Mouse (Mus musculus) midbrain, embryonic 14.5 days (tissue): ENCODE data around the gene C2cd4c. TPM values are rescaled to one million over a fixed set of nuclear protein-coding genes. Genes with fewer than 3 reads are reported as not detected.

Experiments
- ATAC-seq: fragments of 200-750 bp; cut with Nextera tagmentation; 2 replicates; pipeline ENCODE4 v1.8.0; 2017; ENCODE audit warnings: moderate number of reproducible peaks, moderate library complexity; ENCODE audit not compliant: low FRiP score, low TSS enrichment
- DNase-seq: peaks from one replicate; pipeline ENCODE4 v3.0.0-alpha.2; 2015
- H3K27ac ChIP-seq: fragments of 300-500 bp; sonication (generic); replicated peaks from 2 replicates; pipeline ENCODE4 v1.5.1; 2014; ENCODE audit warnings: mild to moderate bottlenecking, low read depth, low read length, moderate library complexity
- H3K27me3 ChIP-seq: fragments of 300-500 bp; sonication (generic); 2 replicates; pipeline ENCODE4 v1.6.1; 2014; ENCODE audit warnings: low read length, control low read depth, mixed read lengths; ENCODE audit not compliant: control insufficient read depth, insufficient read depth
- H3K36me3 ChIP-seq: fragments of 300-500 bp; sonication (generic); 2 replicates; pipeline ENCODE4 v1.6.1; 2014; ENCODE audit warnings: low read length, control low read depth; ENCODE audit not compliant: control insufficient read depth, insufficient read depth
- H3K4me1 ChIP-seq: fragments of 300-500 bp; sonication (generic); 2 replicates; pipeline ENCODE4 v1.6.1; 2014; ENCODE audit warnings: mild to moderate bottlenecking, antibody characterized with exemption, low read length, control low read depth; ENCODE audit not compliant: control insufficient read depth, insufficient read depth
- H3K4me2 ChIP-seq: fragments of 300-500 bp; sonication (generic); 2 replicates; pipeline ENCODE4 v1.6.1; 2014; ENCODE audit warnings: mild to moderate bottlenecking, low read length, moderate library complexity
- H3K4me3 ChIP-seq: fragments of 300-500 bp; sonication (generic); replicated peaks from 2 replicates; pipeline ENCODE4 v1.5.1; 2014; ENCODE audit warnings: low read depth, low read length
- H3K9ac ChIP-seq: fragments of 300-500 bp; sonication (generic); replicated peaks from 2 replicates; pipeline ENCODE4 v1.6.1; 2014; ENCODE audit warnings: mild to moderate bottlenecking, low read length, moderate library complexity
- H3K9me3 ChIP-seq: fragments of 300-500 bp; sonication (generic); 2 replicates; pipeline ENCODE4 v1.6.1; 2016; ENCODE audit warnings: low read length, control low read depth, mixed read lengths; ENCODE audit not compliant: control insufficient read depth
- WGBS: fragments of 180-500 bp; shearing (Covaris S2); extraction: QIAGEN DNeasy Blood & Tissue Kit; methylation state at CpG from one replicate; pipeline ENCODE4 v1.1.7; 2014; 5-methylcytosine and 5-hydroxymethylcytosine counted together
- polyA plus RNA-seq: library from polyadenylated mRNA; unstranded; fragments of >200 nt; fragmentation: Nextera tagmentation; extraction: Ambion mirVana; gene quantifications from 2 replicates; pipeline ENCODE4 v1.2.1, GENCODE M21; 2014

The C2cd4c gene
- polyA plus RNA-seq = 0.84 and 1.4 TPM in 2 replicates

- peak within 1 kb of the TSS; percentile 56 for H3K4me3 ChIP-seq
- H3K9me3 ChIP-seq = no peaks in the 10 kb centered on the region
- H3K27ac ChIP-seq = 0 out of 2 replicates have a peak within 1 kb of the TSS, but pooled peaks have one; percentile 26
- H3K4me1 ChIP-seq = peaks cover 23% of the 10 kb centered on the region
- under 1% methylated on average over 60 of the region's 60 CpGs for WGBS
- no peaks in the 10 kb centered on the region for H3K36me3 ChIP-seq
- H3K9ac ChIP-seq = peak within 1 kb of the TSS; percentile 61
- peak; percentile 90 for DNase-seq
- ATAC-seq = peak; percentile 86
- H3K27me3 ChIP-seq = peaks cover 20% of the 10 kb centered on the region
- H3K4me2 ChIP-seq = peak within 1 kb of the TSS; percentile 94
Measured at GRCm38 (mm10) chr10:79613578-79614304, at the start of gene C2cd4c. C2cd4c (minus strand) TSS chr10:79614025.

DNA sequence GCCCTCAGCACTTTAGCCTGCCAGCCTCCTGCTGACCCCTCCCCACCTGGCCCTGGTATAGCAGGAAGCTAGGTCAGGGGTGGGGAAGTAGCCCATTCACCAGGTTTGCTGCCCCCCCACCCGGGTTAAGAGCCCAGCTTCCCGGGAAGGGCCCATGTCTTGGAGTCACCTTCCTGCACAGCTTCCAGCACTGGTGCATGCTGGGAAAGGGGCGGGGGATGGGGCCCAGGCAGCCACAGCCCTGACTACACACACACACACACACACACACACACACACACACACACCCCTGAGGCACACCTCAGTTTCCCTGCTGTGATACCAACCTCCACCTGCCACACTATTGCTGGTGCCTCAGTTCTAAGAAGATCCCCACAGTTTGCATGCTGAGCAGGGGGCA, 48.0 kb upstream of the C2cd4c start:
- WGBS = 53% methylated on average over 3 of the region's 3 CpGs
- ATAC-seq = no peak
- no peaks in the 10 kb centered on the region for H3K27me3 ChIP-seq

DNA sequence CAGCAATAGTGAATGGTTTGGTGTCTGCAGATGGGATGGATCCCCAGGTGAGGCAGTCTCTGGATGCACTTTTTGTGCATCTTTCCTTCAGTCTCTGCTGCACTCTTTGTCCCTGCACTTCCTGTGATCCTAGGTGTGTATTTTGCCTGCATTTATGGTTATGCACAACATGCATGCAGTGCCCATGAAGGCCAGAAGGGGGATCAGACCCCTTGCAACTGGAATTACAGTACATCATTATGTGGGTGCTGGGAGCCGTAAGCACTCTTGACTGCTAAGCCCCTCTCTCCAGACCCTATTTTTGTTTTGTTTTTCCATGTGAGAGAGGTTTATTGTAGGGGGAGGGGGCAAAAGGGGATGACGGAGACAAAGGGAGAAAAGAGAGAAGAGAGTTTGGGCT, 46.5 kb upstream of the C2cd4c start:
- Histone ChIP-seq H3K9ac (no peak overlapping the region), H3K4me1 (peaks cover 9% of the 10 kb centered on the region), H3K36me3 (no peaks in the 10 kb centered on the region), H3K27me3 (no peaks in the 10 kb centered on the region), H3K9me3 (no peaks in the 10 kb centered on the region), H3K4me3 (no peak overlapping the region), H3K4me2 (no peak overlapping the region), H3K27ac (no peak overlapping the region)
- ATAC-seq (no peak), DNase-seq (no peak)
- 76% methylated on average over 2 of the region's 2 CpGs for WGBS

More for the DNA sequence above, 48.0 kb upstream of the C2cd4c start:
- Histone ChIP-seq H3K36me3 (no peaks in the 10 kb centered on the region), H3K4me1 (no peaks in the 10 kb centered on the region), H3K4me3 (no peak overlapping the region), H3K9ac (no peak overlapping the region), H3K4me2 (no peak overlapping the region), H3K27ac (no peak overlapping the region), H3K9me3 (no peaks in the 10 kb centered on the region)
- no peak for DNase-seq

- no peaks in the 10 kb centered on the region for H3K9me3 ChIP-seq
- no peaks in the 10 kb centered on the region for H3K36me3 ChIP-seq
- peak; percentile 42 for DNase-seq
- no peak overlapping the region for H3K27ac ChIP-seq
- peaks cover 24% of the 10 kb centered on the region for H3K4me1 ChIP-seq
- no peaks in the 10 kb centered on the region for H3K27me3 ChIP-seq
- H3K4me3 ChIP-seq = no peak overlapping the region
- 23% methylated on average over 4 of the region's 4 CpGs for WGBS
- H3K9ac ChIP-seq = no peak overlapping the region
- no peak for ATAC-seq
- no peak overlapping the region for H3K4me2 ChIP-seq
Measured at GRCm38 (mm10) chr10:79658829-79659228, 45.0 kb upstream of the C2cd4c start.

- ATAC-seq = peak; percentile 85
- WGBS = 3% methylated on average over 1 of the region's 1 CpGs
- no peak overlapping the region for H3K4me3 ChIP-seq
- H3K9ac ChIP-seq = no peak overlapping the region
- H3K27me3 ChIP-seq = no peaks in the 10 kb centered on the region
- DNase-seq = peak; percentile 82
- peak overlapping the region; percentile 82 for H3K27ac ChIP-seq
- H3K36me3 ChIP-seq = no peaks in the 10 kb centered on the region
- H3K4me1 ChIP-seq = peaks cover 26% of the 10 kb centered on the region
- H3K4me2 ChIP-seq = peak overlapping the region; percentile 20
- no peaks in the 10 kb centered on the region for H3K9me3 ChIP-seq
Measured at GRCm38 (mm10) chr10:79654946-79655395, 41.1 kb upstream of the C2cd4c start.

GRCm38 (mm10) chr10:79652789-79653188, 39.0 kb upstream of the C2cd4c start:
- no peak overlapping the region for H3K9ac ChIP-seq
- no peak for ATAC-seq
- H3K27me3 ChIP-seq = no peaks in the 10 kb centered on the region
- no peaks in the 10 kb centered on the region for H3K36me3 ChIP-seq
- H3K4me3 ChIP-seq = no peak overlapping the region
- no peak overlapping the region for H3K4me2 ChIP-seq
- H3K9me3 ChIP-seq = no peaks in the 10 kb centered on the region
- 87% methylated on average over 7 of the region's 7 CpGs for WGBS
- no peak for DNase-seq
- H3K27ac ChIP-seq = no peak overlapping the region
- peaks cover 26% of the 10 kb centered on the region for H3K4me1 ChIP-seq

DNA sequence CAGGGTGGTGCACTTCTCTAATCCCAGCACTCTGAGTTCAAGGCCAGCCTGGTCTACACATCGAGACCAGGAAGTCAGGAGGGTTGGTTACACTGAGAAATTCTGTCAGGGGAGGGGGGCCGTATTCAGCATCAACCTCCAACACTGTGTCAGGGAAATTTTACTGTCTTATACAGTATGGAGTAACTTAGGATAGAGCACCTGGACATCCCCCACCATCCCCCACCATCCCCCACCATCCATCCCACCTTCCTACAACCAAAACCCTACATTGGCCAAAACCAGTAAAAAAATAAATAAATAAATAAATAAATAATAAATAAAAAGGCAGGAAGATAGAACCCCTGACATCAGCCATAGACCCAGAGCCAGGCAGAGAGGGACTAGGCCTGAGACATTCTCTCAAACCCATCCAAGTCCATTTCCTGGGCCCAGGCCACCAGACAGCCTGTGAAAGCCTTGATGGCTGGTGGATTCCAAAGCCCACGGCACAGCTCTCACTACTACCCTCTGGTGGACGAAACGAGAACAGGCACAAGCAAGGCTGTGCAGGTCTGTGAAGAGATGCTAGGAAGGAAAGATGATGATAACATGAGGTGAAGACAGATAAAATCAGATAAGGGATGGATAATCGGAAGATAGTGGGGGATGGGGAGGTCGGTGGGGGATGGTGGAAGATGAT, 35.4 kb upstream of the C2cd4c start:
- no peak overlapping the region for H3K9ac ChIP-seq
- H3K27me3 ChIP-seq = no peaks in the 10 kb centered on the region
- no peaks in the 10 kb centered on the region for H3K9me3 ChIP-seq
- no peak overlapping the region for H3K27ac ChIP-seq
- DNase-seq (peak; percentile 89), ATAC-seq (peak; percentile 50)
- WGBS = 30% methylated on average over 7 of the region's 7 CpGs
- no peaks in the 10 kb centered on the region for H3K36me3 ChIP-seq
- H3K4me2 ChIP-seq = no peak overlapping the region
- H3K4me1 ChIP-seq = peaks cover 5% of the 10 kb centered on the region; the same call in 1 of the 2 replicates
- H3K4me3 ChIP-seq = no peak overlapping the region

DNA sequence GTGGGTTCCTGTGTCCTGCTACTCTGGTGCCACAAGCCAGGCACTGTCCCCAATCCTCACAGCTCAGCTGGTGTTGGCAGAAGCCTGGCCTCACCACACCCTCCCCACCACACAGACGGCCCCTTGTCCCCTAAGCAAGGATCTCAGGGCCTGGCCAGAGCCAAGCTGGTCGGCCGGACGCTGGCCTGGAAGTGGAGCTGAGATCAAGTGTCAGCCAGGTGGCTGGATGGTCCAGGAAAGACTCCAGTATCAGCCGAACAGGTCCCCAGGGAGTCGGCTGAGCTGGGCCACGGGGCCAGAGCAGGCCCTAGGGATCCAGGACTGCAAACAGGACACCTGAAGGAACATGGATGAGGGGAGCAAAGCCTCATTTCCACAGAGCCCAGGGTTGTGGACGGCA, 31.9 kb upstream of the C2cd4c start, which contains the start of gene Odf3l2:
Gene Odf3l2, minus strand, starts transcription at position 28 of the 400 bp plus-strand sequence.
- no peaks in the 10 kb centered on the region for H3K9me3 ChIP-seq
- H3K27ac ChIP-seq = no peak within 1 kb of the TSS
- H3K4me3 ChIP-seq = no peak within 1 kb of the TSS
- no peaks in the 10 kb centered on the region for H3K27me3 ChIP-seq
- H3K36me3 ChIP-seq = no peaks in the 10 kb centered on the region
- no peak within 1 kb of the TSS for H3K9ac ChIP-seq
- WGBS = 79% methylated on average over 8 of the region's 8 CpGs
- no peaks in the 10 kb centered on the region for H3K4me1 ChIP-seq
- DNase-seq (no peak), ATAC-seq (no peak)
- no peak within 1 kb of the TSS for H3K4me2 ChIP-seq
